9 mouse cellular contexts compared by ENCODE assay signal in the genomic region with DNA sequence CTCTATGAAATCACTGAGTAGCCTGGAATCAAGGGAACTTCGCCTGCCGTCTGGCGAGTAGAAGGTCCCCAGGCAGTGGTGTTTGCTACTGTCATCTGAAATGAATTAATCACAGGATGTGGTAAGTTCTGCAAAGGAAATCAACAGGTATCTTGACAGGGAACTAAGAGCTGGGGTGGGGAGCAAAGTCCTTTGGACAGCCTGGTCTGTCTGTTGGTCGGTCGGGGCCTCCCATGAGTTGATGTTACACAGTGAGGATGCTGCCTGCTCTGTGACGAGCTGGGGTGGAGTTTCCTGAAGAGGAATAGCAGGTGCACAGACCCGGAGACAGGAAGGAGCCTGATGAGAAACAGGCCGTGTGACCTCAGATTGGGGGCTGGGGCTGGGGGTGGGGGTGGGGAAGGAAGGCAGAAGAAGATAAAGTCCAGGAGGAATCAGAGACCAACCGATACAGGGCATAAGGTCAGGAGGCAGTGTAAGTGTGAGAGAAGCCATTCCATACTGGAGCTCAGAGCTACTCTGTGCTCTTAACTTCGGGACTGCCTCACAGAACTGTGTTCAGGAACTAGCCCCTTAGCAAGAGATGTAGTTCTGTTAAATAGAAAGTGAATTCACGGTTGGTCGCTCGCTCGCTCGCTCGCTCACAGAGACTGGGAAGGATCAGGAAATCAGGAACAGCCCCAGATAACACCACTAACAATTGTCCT.
DNase-seq lines count a peak whose midpoint lies in the region; ATAC-seq lines count a peak whose summit lies in the region.
"Had no signal": no experiment of that assay in that cellular context is flagged by ENCODE, and none has a peak within 500 bp of the region (broad histone marks: within the 10 kb centered on the region; RNA-seq: fewer than 3 reads in every experiment).

No protein-coding gene starts in this region.

- 38% methylated on average over 16 of the region's 16 CpGs for WGBS in lung, embryonic 15.5 days
- 32% methylated on average over 16 of the region's 16 CpGs for WGBS in stomach, embryonic 16.5 days

- no peaks in the 10 kb centered on the region for H3K9me3 ChIP-seq in lung, embryonic 15.5 days
- H3K9me3 ChIP-seq in stomach, embryonic 16.5 days (replicated peaks; ENCODE audit: control insufficient read depth, low read length): no peaks in the 10 kb centered on the region

- H3K9ac ChIP-seq in lung, embryonic 15.5 days: no peak overlapping the region
- 0 out of 2 replicates have a peak overlapping the region, but pooled peaks have one; percentile 4 for H3K9ac ChIP-seq in stomach, embryonic 16.5 days (ENCODE audit: low read length)
- H3K9ac ChIP-seq: liver, embryonic 14.5 days had no signal

- DNase-seq in CD4-positive helper T cell, adult 2 months (ENCODE audit: low read depth, low spot score): peak; percentile 87
- peak; percentile 39 for DNase-seq in embryo, embryonic 11 days
- no peak for DNase-seq in urinary bladder, postnatal 10 days (ENCODE audit: low spot score)
- DNase-seq in urinary bladder, postnatal 36 days (ENCODE audit: low spot score in 2 of 2): no peak
- DNase-seq in frontal cortex, adult 2 months (ENCODE audit: extremely low spot score in 1 of 2, low spot score in 1 of 2): no peak

- H3K4me3 ChIP-seq in lung, embryonic 15.5 days: no peak overlapping the region
- no peak overlapping the region for H3K4me3 ChIP-seq in stomach, embryonic 16.5 days (replicated peaks; ENCODE audit: low read length)

- peak overlapping the region; percentile 58 for H3K27ac ChIP-seq in lung, embryonic 15.5 days
- peak overlapping the region; percentile 77 for H3K27ac ChIP-seq in stomach, embryonic 16.5 days (ENCODE audit: low read length)
- H3K27ac ChIP-seq: liver, embryonic 14.5 days had no signal

- peak; percentile 78 for ATAC-seq in inflammation-experienced regulatory T-cells, adult 6 months
- ATAC-seq in lung, embryonic 15.5 days (ENCODE audit: borderline replicate concordance, extremely low read depth, low FRiP score, low TSS enrichment): no peak
- peak; percentile 47; the same call in 1 of the 2 replicates for ATAC-seq in stomach, embryonic 16.5 days (ENCODE audit: insufficient read depth, low FRiP score)

- no peak overlapping the region for H3K4me2 ChIP-seq in lung, embryonic 15.5 days
- no peak overlapping the region for H3K4me2 ChIP-seq in stomach, embryonic 16.5 days (ENCODE audit: low read depth, low read length)

- H3K4me1 ChIP-seq in lung, embryonic 15.5 days: peaks cover 11% of the 10 kb centered on the region
- peaks cover 24% of the 10 kb centered on the region for H3K4me1 ChIP-seq in stomach, embryonic 16.5 days (ENCODE audit: control insufficient read depth, insufficient read depth, low read length)

- H3K36me3 ChIP-seq in lung, embryonic 15.5 days: no peaks in the 10 kb centered on the region
- no peaks in the 10 kb centered on the region for H3K36me3 ChIP-seq in stomach, embryonic 16.5 days (ENCODE audit: control insufficient read depth, insufficient read depth, low read length)

- H3K27me3 ChIP-seq in lung, embryonic 15.5 days: no peaks in the 10 kb centered on the region
- no peaks in the 10 kb centered on the region for H3K27me3 ChIP-seq in stomach, embryonic 16.5 days (ENCODE audit: control insufficient read depth, insufficient read depth, low read length)

Comparison
In these comparisons a context has a peak if more than half of its experiments do, and no peak if none do; other contexts are left out.
1. DNase-seq: peak in CD4-positive helper T cell, adult 2 months (single experiment) and embryo, embryonic 11 days (single experiment); none in urinary bladder, postnatal 10 days (single experiment), urinary bladder, postnatal 36 days (0 of 2) and frontal cortex, adult 2 months (0 of 2).